Mouse (Mus musculus) cerebellum, adult 11-12 months (tissue): ENCODE results near the gene Magee2.
A peak's percentile ranks its signal among the peaks of the same experiment; 100 is the strongest.
"Not testable (repeated sequence)": the region's sequence is repeated elsewhere in the genome, so short reads cannot be mapped to it uniquely, and the experiment has no call there.

Source experiments
- DNase-seq: peaks from one replicate; pipeline ENCODE4 v3.0.0; 2022

The Magee2 gene

GRCm38 (mm10) chrX:104856751-104857341, at the start of gene Magee2:
TSS of gene Magee2 (minus strand) at chrX:104857267.
- peak; percentile 9 for DNase-seq

GRCm38 (mm10) chrX:104853610-104854009, 3.5 kb downstream of the Magee2 start:
- no peak for DNase-seq

- DNase-seq, result not testable (repeated sequence)
Observed at GRCm38 (mm10) chrX:104817583-104817982, 39.5 kb downstream of the Magee2 start.

- not testable (repeated sequence) for DNase-seq
Observed at GRCm38 (mm10) chrX:104816987-104817386, 40.1 kb downstream of the Magee2 start.

- not testable (repeated sequence) for DNase-seq
Observed at GRCm38 (mm10) chrX:104813704-104814103, 43.4 kb downstream of the Magee2 start.
